Mouse (Mus musculus): Measurements from ENCODE around the gene Wwox.

Wwox gene

DNA sequence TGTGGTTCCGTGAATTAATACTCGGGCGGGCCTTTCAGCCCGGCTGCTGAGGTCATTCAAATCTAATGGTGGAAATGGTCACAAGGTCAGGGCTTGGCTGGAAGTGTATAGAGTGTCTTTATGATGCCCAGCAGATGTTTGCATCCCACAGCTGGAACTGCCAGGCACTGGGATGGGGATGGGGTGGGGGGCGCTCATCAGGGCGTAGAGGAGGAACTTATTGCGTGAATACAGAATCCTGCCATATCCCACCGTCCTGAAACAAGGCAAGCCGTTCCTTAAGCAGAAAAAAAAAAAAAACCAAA is 571.3 kb downstream of the Wwox start:
- DNase-seq (ENCODE audit: low spot score in 2 of 2): no peak

DNA sequence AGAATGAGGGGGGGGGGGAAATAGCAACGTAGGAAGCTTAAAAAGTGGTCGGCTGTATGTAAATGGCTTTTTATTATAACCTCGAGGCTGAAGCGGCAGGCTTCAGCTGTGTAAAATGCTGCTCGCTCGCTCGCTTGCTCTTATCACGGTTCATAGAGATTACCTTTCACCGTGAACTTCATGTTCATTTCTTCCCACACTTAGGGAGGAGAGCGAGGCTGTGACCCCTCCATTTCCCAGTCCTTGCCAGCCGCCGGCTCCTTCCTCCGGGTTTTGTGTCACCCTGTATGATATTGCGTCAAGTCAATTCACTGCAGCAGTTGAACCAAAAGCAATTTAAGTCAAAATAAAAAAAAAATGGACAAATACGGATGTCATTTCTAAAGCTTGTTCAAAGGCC is 580.2 kb downstream of the Wwox start:
- DNase-seq (ENCODE audit: low spot score in 2 of 2): no peak

GRCm38 (mm10) chr8:115021731-115022130 is 582.3 kb downstream of the Wwox start:
- DNase-seq (ENCODE audit: low spot score in 2 of 2): no peak

DNA sequence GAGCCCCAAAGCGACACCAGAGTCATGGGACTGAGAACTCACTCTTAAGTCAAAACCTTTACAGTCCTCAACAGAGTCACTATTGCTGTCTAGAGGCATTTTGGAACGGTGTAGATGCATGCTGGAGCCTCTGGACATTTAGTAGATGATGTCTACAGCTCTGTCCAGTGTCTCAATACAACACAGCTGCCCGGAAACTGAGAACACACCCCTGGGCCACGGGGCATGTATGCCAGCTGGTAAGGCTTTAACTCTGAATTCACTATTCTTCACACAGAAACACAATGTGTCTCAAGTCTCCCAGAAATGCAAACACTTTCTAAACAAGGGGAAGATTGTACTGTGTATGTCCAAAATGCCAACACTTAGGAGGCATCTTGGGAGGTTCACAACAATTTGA is 584.6 kb downstream of the Wwox start:
- no peak for DNase-seq (ENCODE audit: low spot score in 2 of 2)

DNA sequence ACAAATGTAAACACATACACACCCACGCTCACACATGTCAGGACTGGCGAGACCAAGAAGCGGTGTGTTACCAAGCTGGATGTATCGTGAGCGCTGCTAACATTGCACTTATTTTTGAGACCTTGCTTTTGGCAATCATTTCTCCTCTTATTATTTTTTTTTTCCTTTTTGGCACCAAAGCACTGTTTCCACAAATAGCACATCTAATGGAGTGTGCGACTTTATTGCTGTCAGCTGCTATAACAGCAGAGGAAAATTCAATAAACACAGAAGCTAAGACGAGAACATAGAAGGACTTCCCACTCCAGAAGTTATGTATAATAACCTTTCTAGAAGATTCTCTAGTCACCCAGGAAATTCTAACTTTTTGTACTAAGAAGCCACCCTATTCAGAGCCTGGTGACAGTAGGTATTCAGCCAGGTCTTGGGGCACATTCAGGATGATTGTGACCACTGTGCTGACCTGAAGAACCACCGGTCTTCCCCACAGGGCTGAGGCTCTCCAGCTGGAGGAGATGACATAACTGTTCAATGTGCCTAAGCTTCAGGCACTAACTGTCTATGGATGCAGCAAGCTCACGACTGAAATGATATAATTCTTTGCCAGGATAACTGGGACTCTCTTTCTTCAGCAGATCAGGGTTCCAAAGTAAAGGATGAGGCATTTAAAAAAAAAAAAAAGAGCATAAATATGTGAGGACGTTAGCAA is 586.1 kb downstream of the Wwox start:
- DNase-seq (ENCODE audit: low spot score in 2 of 2): no peak

DNA sequence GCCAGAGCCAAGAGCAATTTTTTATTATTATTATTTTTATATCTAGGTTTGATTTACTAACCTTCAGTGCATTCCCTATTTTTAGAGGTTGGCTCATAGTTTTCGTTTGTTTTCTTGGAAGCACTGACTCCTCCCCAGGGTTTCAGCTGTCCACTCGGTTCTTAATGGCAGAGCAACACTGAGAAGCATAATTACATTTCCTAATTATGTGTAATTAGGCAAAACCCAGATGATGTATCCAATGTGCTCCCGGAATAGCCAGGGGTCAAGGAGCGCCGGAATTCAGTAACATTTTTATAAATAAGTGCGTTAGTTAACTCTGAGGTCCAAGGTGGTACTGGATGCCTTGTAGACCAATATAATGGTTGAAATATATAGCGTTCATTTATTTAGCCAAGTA is 586.7 kb downstream of the Wwox start:
- no peak for DNase-seq (ENCODE audit: low spot score in 2 of 2)

DNA sequence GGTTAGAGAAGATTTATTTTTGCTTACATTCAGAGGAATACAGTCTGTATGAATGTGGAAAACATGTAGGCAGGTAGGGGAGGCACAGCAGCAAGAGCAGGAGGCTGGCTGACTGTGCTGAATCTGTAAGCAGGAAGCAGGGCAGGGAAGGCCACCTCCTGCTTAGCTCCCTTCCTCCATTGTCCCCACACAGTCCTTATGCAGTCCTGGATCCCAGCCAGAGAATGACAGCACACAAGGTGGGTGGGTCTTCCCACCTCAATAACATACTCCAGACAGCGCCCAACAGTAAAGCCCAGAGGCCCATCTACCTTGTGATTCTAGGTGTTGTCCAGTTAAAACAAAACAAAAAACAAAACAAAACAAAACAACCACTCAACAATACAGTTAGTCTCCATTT is 593.7 kb downstream of the Wwox start:
- DNase-seq (ENCODE audit: low spot score in 2 of 2): no peak

- DNase-seq (ENCODE audit: low spot score in 2 of 2): no peak
Measured at GRCm38 (mm10) chr8:115036016-115036415, 596.6 kb downstream of the Wwox start.

DNA sequence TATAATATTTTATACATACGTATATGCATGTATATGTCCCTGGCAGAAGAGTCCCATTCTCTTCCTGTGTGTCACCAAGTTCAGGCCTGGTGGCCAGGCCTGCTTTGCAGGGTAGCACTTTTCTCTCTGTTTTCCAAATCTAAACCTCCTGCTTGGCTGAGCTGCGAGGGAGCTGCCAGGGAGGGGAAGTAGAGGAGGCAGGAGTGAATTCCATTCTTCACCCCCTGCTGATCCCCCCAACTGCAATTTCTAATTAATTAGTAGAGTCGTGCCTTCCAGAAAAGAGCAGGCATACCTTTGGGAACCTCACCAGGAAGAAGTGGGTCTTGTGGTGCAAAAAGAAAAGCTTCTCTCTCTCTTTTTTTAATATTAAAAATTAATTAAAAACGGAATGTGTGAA is 599.0 kb downstream of the Wwox start:
- DNase-seq (ENCODE audit: low spot score in 2 of 2): no peak

DNA sequence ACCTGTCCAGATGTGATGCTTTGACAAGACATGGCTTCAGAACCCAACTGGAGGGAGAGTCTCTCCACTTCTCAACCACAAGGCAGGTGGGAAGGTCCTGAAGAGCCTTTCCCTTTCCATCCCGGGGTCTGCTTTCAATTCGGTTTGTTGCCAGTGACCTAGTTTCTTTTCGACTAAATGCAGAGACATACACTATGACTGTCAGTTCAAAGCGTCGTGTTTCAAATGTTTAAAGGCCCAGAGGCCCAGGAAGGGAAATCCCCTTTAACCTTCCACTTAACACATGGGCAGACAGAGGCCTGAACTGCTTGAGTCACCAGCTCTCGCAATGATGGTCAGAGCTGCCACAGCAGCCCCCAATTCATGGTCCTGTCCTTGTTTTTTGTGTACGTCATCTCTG is 606.3 kb downstream of the Wwox start:
- DNase-seq (ENCODE audit: low spot score in 2 of 2): no peak

- DNase-seq (ENCODE audit: low spot score in 2 of 2): no peak
Measured at GRCm38 (mm10) chr8:115046496-115046895, 607.0 kb downstream of the Wwox start.

DNA sequence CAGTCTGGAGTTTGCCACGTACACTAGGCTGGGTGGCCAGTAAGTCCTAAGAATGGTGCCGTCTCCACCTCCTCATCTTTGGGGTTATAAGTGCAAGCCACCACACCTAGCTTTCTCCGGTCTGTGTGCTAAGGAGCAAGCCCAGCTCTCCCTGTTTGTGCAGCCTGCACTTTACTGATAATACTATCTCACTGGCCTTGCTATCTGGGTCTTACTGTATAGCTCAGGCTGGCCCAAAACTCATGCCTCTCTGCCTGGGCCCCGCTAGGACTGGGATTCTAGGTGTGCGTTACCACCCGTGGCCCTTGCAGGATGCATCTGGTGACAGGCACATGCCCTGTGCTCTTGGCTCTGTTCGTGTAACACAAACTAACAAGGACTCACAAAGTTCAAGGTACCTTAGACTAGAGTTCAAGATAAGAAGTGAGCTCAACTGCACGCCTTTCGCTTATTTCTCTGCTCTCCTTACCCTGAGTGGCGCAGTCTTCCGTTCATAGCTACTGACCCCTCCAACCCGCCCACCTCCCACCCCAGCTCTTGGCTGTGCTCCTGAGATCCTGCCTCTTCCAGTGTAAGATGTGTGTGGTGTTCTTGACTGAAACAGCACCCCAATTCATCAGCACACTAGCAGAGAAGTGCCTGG is 618.9 kb downstream of the Wwox start:
- DNase-seq (ENCODE audit: low spot score in 2 of 2): no peak

DNA sequence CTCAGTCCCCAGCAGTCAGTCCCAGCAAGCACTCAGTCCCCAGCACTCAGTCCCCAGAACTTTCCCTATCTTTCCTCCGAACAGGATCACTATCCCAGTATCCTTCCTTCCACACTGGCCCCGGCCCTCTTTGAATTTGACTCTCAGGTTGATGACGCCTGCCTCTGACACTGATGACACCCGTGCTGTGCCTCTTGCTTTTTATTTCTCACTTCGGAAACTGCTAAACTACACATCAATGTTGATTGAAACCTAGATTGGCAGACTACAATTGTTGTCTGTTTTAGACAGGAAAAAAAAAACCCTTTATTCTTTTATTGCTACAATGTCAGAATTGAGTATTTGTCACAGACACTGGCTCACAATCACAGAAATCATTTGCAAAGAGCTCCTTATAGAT is 624.2 kb downstream of the Wwox start:
- DNase-seq (ENCODE audit: low spot score in 2 of 2): no peak

GRCm38 (mm10) chr8:115064691-115065090 is 625.2 kb downstream of the Wwox start:
- no peak for DNase-seq (ENCODE audit: low spot score in 2 of 2)

DNA sequence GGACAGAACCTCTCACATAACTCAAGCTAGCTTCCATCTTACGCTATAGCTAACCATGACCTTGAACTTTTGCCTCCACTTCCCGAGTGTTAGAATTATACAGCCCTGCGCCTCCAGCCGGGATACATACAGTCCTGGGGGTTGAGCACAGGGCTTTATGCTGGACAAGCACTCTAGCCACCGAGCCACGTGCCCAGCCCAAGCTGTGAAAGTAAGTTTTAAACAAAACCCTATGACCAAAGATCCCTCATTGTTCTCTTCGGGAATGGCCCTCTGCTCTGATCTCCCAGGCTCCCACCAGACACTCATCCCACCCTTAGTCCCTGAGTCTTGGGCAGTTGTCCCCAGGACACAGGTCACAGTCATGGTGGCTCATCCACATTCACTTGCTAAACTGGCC is 625.9 kb downstream of the Wwox start:
- no peak for DNase-seq (ENCODE audit: low spot score in 2 of 2)

GRCm38 (mm10) chr8:115066550-115067058 is 627.1 kb downstream of the Wwox start:
- DNase-seq (ENCODE audit: low spot score in 2 of 2): no peak

- no peak for DNase-seq (ENCODE audit: low spot score in 2 of 2)
Measured at GRCm38 (mm10) chr8:115068723-115069122, 629.3 kb downstream of the Wwox start.

DNA sequence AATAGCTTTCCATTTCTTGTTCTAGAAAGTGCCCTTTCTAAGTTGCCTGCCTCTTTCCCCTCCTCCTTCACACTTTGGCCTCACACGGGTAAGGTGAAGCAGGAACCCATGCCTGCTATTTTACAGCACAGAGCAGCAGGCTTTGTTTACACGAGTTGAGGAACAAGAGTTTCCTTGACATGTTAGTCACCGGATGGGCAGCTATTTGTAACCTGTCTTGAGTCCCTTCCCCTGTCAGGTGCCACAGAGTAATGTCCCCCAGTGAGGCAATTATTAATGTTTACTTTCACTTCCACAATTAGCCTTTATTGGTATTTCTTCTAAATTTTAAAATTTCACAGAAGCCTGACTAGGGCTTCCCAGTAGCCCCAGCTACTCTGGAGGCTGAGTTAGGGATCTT is 630.8 kb downstream of the Wwox start:
- no peak for DNase-seq (ENCODE audit: low spot score in 2 of 2)

GRCm38 (mm10) chr8:115071231-115071630 is 631.8 kb downstream of the Wwox start:
- no peak for DNase-seq (ENCODE audit: low spot score in 2 of 2)

DNA sequence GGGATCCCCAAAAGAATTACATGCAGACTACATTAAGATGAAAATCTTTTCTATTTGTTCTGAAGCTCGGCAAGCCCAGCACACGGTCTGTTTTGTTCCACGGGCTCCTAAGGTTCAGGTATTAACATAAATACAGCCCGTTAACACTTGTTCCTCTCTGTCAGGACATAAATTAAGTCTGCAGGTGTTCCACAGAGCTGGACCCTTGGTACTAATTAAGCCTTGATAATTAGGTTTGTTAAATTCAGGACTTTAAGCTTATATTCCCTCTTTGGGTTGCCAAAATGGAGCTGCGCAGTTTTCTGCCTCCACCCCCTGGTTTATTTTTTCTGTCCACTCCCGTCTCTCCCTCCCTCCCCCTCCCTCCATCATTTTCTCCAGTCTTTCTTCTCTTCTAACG is 638.8 kb downstream of the Wwox start:
- DNase-seq (ENCODE audit: low spot score in 2 of 2): no peak

DNA sequence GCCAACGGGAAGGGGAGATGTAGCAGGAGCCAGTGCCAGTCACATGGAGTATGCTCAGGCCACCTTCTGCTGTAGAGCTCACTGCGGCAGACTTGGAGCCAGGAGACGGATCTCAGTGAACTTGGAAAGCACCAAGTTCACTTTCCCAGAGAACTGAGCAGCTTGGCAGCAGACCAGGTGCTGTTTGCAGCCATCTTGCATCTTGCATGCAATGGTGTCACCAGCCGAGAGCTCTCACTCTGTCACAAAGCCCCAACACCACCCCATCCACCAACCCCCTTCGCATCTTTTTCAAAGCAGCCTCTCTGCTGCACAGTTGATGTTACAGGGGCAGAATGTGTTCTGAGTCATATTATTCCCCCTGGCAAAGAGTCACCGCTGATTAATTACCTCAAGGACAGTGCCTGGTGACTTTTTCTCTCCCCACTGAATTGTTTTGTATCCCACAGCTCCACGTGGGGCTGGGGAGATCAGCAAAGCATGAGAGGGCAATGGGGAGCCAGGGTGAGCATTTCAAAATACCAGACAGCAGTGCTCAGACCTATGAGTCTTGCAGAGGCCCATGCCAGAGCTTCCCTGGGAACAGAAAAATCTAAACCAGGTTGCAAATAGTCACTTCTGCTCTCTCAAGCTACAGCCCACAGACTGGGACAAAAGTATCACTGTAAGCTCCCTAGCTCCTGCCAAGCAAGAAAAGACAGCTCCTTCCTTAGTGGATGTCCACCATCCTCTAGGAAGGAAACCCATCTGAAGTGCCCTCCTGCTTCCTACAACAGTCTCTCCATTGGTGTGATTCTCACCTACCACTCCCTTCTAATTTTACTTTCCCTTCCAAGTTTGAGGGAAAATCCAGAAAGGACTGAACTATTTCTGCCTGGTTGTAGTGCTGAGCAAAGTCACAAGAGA is 642.1 kb downstream of the Wwox start:
- no peak for DNase-seq (ENCODE audit: low spot score in 2 of 2)

DNA sequence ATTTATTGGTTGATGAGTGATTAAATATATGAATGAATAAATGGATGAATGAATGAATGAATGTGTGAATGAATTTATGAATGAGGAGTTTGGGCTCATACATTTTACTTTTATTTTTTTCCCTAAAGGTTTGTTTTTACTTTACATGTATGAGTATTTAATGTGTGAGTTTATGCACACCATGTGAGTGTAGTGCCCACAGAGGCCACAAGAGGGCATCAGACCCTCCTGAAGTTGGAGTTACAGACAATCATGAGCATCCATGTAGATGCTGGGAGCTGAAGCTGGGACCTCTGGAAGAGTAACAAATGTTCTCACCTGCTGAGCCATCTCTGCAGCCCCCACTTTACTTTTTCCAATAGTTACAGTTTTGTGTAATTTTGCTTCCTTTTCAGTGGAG is 648.7 kb downstream of the Wwox start:
- no peak for DNase-seq (ENCODE audit: low spot score in 2 of 2)

GRCm38 (mm10) chr8:115089744-115090143 is 650.3 kb downstream of the Wwox start:
- DNase-seq (ENCODE audit: low spot score in 2 of 2): no peak
